Mouse (Mus musculus) ES-Bruce4 (cell line): ENCODE measurements around the gene Acot7. TPM values are rescaled to one million over a fixed set of nuclear protein-coding genes. Genes with fewer than 3 reads are reported as not detected.

Source experiments
- H3K27ac ChIP-seq: 2 replicates; pipeline ENCODE4 v1.5.1; 2012; ENCODE audit warnings: low read length, inconsistent platforms; ENCODE audit not compliant: insufficient read depth
- H3K27me3 ChIP-seq: 2 replicates; pipeline ENCODE4 v1.6.1; 2012; ENCODE audit warnings: mild to moderate bottlenecking, low read length, inconsistent platforms; ENCODE audit not compliant: control insufficient read depth, poor library complexity, insufficient read depth, severe bottlenecking
- H3K36me3 ChIP-seq: 2 replicates; pipeline ENCODE4 v1.6.1; 2012; ENCODE audit warnings: inconsistent platforms, mild to moderate bottlenecking, low read length, moderate library complexity; ENCODE audit not compliant: control insufficient read depth, poor library complexity, insufficient read depth, severe bottlenecking
- H3K4me1 ChIP-seq: one replicate; pipeline ENCODE4 v1.8.1; 2011; ENCODE audit warnings: low read length; ENCODE audit not compliant: control insufficient read depth, insufficient read depth
- H3K4me3 ChIP-seq: 2 replicates; pipeline ENCODE4 v1.5.1; 2011; ENCODE audit warnings: low read depth, mild to moderate bottlenecking, low read length
- H3K9ac ChIP-seq: 2 replicates; pipeline ENCODE4 v1.6.1; 2012; ENCODE audit warnings: low read depth, mild to moderate bottlenecking, inconsistent platforms; ENCODE audit not compliant: poor library complexity, severe bottlenecking
- H3K9me3 ChIP-seq: replicated peaks from 2 replicates; pipeline ENCODE4 v1.6.1; 2012; ENCODE audit warnings: mild to moderate bottlenecking, low read length, inconsistent platforms; ENCODE audit not compliant: control insufficient read depth, poor library complexity, insufficient read depth, severe bottlenecking
- CTCF ChIP-seq: IDR thresholded peaks from one replicate; pipeline ENCODE4 v1.8.1; 2011; ENCODE audit warnings: low read depth, low read length
- EP300 ChIP-seq: IDR thresholded peaks from 2 replicates; pipeline ENCODE4 v1.6.1; 2011; ENCODE audit warnings: low read depth, low read length; ENCODE audit not compliant: insufficient read depth
- POLR2A ChIP-seq: IDR thresholded peaks from one replicate; pipeline ENCODE4 v1.8.1; 2011; ENCODE audit warnings: low read length; ENCODE audit not compliant: insufficient read depth
- polyA plus RNA-seq: library from polyadenylated mRNA; stranded (reverse); fragments of >200 nt; gene quantifications from 2 replicates; pipeline ENCODE4 v1.2.4, GENCODE M21; 2011; ENCODE audit warnings: low read depth; ENCODE audit not compliant: missing spikeins, insufficient read depth, insufficient read length

Gene Acot7
- polyA plus RNA-seq, 1 experiment: 49.5 TPM

DNA sequence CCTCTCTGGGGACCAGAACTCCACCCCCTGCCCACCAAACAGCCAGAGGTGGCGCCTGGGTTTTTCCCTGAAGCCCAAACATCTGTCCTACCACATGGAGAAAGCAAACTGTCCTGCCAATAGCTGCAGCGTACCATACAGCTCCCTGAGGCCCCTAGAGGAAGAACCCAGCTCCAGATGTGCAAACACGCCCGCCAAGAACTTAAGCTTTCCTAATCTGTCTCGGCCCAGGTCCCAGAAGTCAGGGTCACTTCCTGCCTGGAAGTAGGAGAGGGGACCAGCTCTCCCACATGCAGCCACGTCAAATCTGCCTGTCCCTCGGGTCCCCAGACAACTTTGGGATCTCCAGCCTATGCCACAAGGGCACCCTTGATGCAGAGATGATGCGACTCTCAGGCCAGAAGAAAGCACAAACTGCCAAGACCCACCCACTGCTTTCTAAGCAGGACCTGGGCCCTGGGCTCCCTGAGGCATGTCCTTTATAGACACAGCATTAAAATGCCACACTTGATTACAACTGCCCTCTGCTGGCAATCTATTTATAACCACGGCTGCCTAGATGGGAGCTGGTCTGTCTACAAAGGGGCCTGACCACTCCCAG is 94.6 kb downstream of the Acot7 start:
- H3K4me3 ChIP-seq: no peak overlapping the region
- H3K27me3 ChIP-seq: no peaks in the 10 kb centered on the region
- H3K9me3 ChIP-seq: no peaks in the 10 kb centered on the region
- H3K9ac ChIP-seq: no peak overlapping the region
- H3K27ac ChIP-seq: no peak overlapping the region
- peaks cover 4% of the 10 kb centered on the region for H3K4me1 ChIP-seq
- TF ChIP-seq CTCF: no peak
- TF ChIP-seq EP300: no peak
- TF ChIP-seq POLR2A: no peak
- H3K36me3 ChIP-seq: no peaks in the 10 kb centered on the region

DNA sequence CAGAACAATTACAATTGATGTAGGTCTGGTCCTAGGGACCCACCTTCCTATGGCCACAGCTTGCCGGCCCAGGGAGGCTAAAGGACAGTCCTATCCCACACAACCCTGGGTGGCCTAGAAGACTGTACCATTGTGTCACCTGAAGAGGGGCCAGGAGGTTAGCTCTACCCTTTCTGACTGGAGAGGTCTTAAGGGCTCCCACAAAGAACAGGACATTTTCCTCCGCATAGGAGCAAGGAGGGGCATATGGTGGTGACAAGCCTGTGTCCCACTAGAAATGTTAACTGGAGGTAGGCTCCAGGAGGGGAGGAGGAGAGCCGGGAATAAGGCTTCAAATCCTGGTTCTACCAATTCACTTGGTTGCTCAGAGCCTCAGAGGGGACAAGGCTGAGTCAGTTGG is 95.3 kb downstream of the Acot7 start:
- H3K36me3 ChIP-seq: no peaks in the 10 kb centered on the region
- peaks cover 4% of the 10 kb centered on the region for H3K4me1 ChIP-seq
- peak overlapping the region; percentile 69; the same call in 1 of the 2 replicates for H3K4me3 ChIP-seq
- TF ChIP-seq CTCF (no peak), EP300 (no peak), POLR2A (no peak)
- H3K27me3 ChIP-seq: no peaks in the 10 kb centered on the region
- no peaks in the 10 kb centered on the region for H3K9me3 ChIP-seq
- no peak overlapping the region for H3K27ac ChIP-seq
- no peak overlapping the region for H3K9ac ChIP-seq

DNA sequence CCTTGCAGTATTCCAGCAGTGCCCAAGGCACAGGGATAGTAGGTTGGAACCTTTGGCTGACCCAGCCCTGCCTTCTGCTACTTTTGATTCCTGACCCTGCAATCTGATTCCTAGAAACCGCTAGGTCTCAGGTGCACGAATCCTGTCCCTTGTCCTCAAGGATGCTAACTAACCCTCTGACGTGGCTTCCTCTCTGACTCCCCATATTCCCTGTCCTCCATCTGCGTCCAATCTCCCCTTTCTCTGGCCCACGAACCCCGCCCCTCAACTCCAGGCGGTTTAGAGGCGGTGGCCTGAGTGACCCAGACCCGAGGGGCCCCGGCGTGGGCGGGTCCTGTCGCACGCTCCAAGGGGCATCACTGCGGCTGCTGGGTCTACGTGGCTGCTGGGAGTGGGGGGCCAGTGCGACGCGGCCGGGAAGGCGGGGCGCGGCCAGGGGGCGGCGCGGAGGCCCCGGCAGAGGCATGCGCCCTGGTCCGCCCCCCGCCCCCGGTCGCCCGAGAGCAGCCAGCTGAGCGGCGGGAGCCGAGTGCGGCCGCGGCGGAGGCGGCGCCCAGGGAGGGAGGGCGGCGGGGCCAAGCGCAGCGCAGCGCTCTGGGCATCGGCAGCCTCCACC is 95.8 kb downstream of the Acot7 start, which contains the start of gene Gpr153:
Gene Gpr153 (plus strand): TSS at position 612 of the 616 bp plus-strand sequence.
- Histone ChIP-seq H3K4me1 (peaks cover 4% of the 10 kb centered on the region), H3K4me3 (peak within 1 kb of the TSS; percentile 69), H3K36me3 (no peaks in the 10 kb centered on the region), H3K27ac (no peak within 1 kb of the TSS), H3K9ac (peak within 1 kb of the TSS; percentile 86), H3K9me3 (no peaks in the 10 kb centered on the region), H3K27me3 (no peaks in the 10 kb centered on the region)
- no peak for TF ChIP-seq EP300
- TF ChIP-seq CTCF: no peak
- no peak for TF ChIP-seq POLR2A

DNA sequence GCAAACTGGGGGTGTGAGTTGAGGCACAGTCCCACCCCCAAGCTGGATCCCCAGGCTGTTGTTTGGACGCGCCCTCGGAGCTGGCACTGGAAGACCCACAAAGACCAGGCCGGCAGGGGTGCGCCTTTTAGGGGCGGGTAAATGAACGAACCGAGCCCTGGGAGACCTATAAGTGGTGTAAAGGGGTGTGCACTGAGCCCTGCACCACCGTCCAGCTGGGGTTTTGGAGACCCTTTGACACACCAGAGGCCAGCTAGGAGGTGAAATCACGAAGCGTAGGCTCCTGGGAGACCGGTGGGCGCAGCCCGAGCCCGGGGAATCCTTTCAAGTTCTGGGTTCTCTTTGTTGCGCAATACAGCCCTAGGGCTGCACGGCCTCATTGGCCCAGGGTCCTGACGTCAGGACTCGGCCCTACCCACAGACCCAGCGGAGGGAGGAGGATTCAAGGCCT is 96.8 kb downstream of the Acot7 start:
- H3K9me3 ChIP-seq: no peaks in the 10 kb centered on the region
- H3K4me3 ChIP-seq: peak overlapping the region; percentile 69
- H3K27me3 ChIP-seq: no peaks in the 10 kb centered on the region
- H3K36me3 ChIP-seq: no peaks in the 10 kb centered on the region
- TF ChIP-seq EP300: no peak
- TF ChIP-seq CTCF: no peak
- TF ChIP-seq POLR2A: no peak
- H3K9ac ChIP-seq: peak overlapping the region; percentile 86
- H3K27ac ChIP-seq: no peak overlapping the region
- peaks cover 4% of the 10 kb centered on the region for H3K4me1 ChIP-seq

DNA sequence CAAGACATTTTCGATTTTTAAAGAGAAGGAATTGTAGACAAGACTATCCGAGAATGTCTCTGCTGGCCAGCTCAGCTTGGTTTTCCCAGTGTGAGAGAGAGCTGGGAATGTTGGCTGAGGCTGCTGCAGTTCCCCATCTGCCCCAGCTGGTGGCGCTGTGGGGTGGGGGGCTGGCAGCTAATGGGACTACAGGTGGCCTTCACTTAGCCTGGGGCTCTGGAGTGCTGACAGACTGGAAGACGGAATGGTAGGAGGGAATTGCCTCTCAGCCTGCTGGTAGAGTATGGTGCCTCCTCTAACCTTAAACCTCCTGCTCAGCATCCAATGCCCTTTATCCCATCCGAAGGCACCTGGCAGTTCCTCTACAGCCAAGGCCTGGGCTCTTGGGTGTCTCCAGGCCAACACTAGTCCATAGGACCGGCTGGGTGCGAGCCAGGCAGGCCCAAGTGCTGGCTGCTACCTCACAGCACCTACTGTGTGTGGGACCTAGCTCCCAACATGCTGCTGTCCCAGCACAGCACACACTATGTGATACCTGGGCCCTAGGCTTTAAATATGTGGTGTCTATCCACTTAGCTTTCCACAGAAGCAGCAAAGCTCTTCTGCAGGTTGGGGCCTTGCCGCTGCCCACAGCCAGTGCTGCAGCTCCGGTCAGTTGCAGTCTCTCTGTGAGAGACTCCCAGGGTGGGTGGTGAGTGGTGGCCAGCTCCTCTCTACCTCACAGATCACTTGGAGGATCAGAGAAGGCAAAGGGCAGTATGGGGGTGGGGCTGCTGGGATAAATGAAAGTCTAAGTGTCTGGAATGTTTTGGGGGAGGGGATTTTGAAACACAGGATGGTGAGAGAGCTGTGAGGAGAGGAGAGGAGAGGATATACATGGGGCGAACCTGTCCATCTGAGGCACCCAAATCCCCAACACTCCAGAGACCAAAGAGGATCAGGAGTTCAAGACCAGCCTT is 98.7 kb downstream of the Acot7 start:
- H3K4me3 ChIP-seq: no peak overlapping the region
- H3K27ac ChIP-seq: no peak overlapping the region
- TF ChIP-seq EP300: 0 out of 2 replicates have a peak, but pooled peaks have one; percentile 55
- TF ChIP-seq POLR2A: no peak
- TF ChIP-seq CTCF: peak; percentile 97
- H3K4me1 ChIP-seq: peaks cover 4% of the 10 kb centered on the region
- no peak overlapping the region for H3K9ac ChIP-seq
- no peaks in the 10 kb centered on the region for H3K9me3 ChIP-seq
- H3K36me3 ChIP-seq: no peaks in the 10 kb centered on the region
- H3K27me3 ChIP-seq: no peaks in the 10 kb centered on the region
